Mouse (Mus musculus) intestine, embryonic 15.5 days (tissue): ENCODE data around the gene Lamtor2. TPM values are rescaled to one million over a fixed set of nuclear protein-coding genes. Genes with fewer than 3 reads are reported as not detected.

Experiments
- ATAC-seq: fragments of 200-750 bp; cut with Nextera tagmentation; 2 replicates; pipeline ENCODE4 v1.8.0; 2017; ENCODE audit warnings: moderate TSS enrichment, moderate library complexity
- H3K27ac ChIP-seq: fragments of 300-500 bp; sonication (generic); 2 replicates; pipeline ENCODE4 v1.5.1; 2015; ENCODE audit warnings: mild to moderate bottlenecking, inconsistent platforms
- H3K27me3 ChIP-seq: fragments of 300-500 bp; sonication (generic); replicated peaks from 2 replicates; pipeline ENCODE4 v1.6.1; 2015; ENCODE audit warnings: inconsistent platforms
- H3K36me3 ChIP-seq: fragments of 300-500 bp; sonication (generic); 2 replicates; pipeline ENCODE4 v1.6.1; 2015; ENCODE audit warnings: inconsistent platforms
- H3K4me1 ChIP-seq: fragments of 300-500 bp; sonication (generic); replicated peaks from 2 replicates; pipeline ENCODE4 v1.6.1; 2015; ENCODE audit warnings: inconsistent platforms
- H3K4me2 ChIP-seq: fragments of 300-500 bp; sonication (generic); replicated peaks from 2 replicates; pipeline ENCODE4 v1.6.1; 2015; ENCODE audit warnings: mild to moderate bottlenecking, inconsistent platforms
- H3K4me3 ChIP-seq: fragments of 300-500 bp; sonication (generic); replicated peaks from 2 replicates; pipeline ENCODE4 v1.5.1; 2015; ENCODE audit warnings: inconsistent platforms
- H3K9ac ChIP-seq: fragments of 300-500 bp; sonication (generic); 2 replicates; pipeline ENCODE4 v1.6.1; 2015; ENCODE audit warnings: inconsistent platforms
- H3K9me3 ChIP-seq: fragments of 300-500 bp; sonication (generic); 2 replicates; pipeline ENCODE4 v1.6.1; 2016; ENCODE audit warnings: inconsistent platforms
- WGBS: fragments of 180-500 bp; shearing (Covaris S2); methylation state at CpG from one replicate; pipeline ENCODE4 v1.1.7; 2015; 5-methylcytosine and 5-hydroxymethylcytosine counted together
- polyA plus RNA-seq: library from polyadenylated mRNA; unstranded; fragments of >200 nt; fragmentation: Nextera tagmentation; extraction: Ambion mirVana; gene quantifications from 2 replicates; pipeline ENCODE4 v1.2.1, GENCODE M21; 2015

Gene Lamtor2
- polyA plus RNA-seq, 1 experiment from 2014 or later, result 188 TPM

DNA sequence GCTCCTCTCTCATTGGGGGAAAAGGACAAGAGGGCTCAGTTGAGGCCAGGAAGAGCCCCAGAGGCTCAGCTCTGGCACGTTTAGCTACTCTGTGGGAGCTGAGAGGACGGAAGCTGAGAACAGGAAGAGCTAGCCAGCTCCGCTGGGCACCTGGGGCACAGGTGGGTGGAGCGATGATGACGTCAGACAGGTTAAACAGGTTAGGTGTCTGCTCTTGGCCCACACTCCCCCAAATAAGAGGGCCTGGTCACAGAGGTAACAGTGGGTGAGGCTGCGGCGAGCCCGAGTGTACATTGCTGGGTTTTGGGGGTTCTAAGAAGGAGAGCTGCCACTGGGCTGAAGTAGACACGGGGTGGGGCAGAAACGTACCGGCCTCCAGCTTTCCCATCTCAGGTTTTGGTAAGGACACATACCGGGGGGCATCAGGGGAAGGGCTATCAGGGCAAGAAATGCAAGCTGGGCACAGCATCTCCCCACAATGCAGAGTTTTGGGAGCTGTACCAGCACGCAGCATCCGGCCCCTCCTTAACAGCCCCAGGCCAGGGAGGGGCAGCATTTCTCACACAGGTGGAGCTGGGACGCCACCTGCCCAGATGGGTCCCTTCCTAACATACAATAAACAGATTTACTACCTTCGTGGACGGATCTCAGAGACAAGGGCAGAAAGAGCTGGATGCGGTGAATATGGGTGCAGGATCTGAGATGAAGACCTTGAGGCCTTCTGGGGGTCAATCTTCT lies 4.5 kb downstream of the Lamtor2 start, which contains the start of gene Rab25:
Gene Rab25 (minus strand): TSS at position 121 of the 738 bp plus-strand sequence.
- Histone ChIP-seq H3K27ac (peak within 1 kb of the TSS; percentile 48), H3K36me3 (no peaks in the 10 kb centered on the region), H3K9ac (peak within 1 kb of the TSS; percentile 16; the same call in 1 of the 2 replicates), H3K4me3 (peak within 1 kb of the TSS; percentile 24), H3K4me1 (peaks cover 19% of the 10 kb centered on the region; the same call in 1 of the 2 replicates), H3K27me3 (no peaks in the 10 kb centered on the region), H3K9me3 (no peaks in the 10 kb centered on the region), H3K4me2 (peak within 1 kb of the TSS; percentile 56)
- ATAC-seq, result peak; percentile 49
- 43% methylated on average over 18 of the region's 18 CpGs for WGBS

DNA sequence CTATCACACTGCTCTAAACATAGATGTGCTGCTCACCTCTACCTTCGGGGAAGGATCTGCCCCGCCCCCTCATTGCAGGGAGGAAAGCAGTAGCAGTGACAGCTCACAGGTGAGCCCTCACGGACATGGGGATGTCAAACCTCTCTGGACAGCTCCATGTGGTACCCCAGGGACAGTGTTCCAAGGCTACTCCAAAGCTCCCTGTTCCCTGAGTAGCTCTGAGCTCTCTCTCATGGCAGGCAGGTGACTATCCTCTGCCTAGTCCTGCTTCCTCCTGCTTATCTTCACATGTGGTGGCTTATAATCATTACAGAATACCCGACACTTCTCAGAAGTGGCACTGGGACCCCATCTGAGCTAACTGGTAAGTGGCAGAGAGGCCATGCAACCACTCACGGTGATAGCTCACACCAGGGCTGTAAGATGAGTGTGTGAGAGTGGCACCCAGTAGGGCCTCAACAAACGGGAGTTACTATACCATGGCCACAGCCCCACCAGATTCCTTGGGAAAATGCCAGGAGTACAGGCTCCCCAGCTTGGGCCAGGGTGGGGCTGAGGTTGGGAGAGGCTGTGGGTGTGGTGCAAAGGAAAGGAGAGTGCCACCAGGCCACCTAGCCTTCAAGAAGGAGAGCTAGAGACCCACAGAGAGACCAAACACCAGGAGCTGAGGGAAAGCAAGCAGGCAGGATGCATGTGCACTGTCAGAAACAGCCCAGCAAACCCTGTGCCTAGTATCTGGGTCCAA lies 6.0 kb downstream of the Lamtor2 start:
- Histone ChIP-seq H3K27ac (no peak overlapping the region), H3K27me3 (no peaks in the 10 kb centered on the region), H3K36me3 (no peaks in the 10 kb centered on the region), H3K9ac (0 out of 2 replicates have a peak overlapping the region, but pooled peaks have one; percentile 13), H3K9me3 (no peaks in the 10 kb centered on the region), H3K4me3 (no peak overlapping the region), H3K4me2 (peak overlapping the region; percentile 52), H3K4me1 (peaks cover 14% of the 10 kb centered on the region; the same call in 1 of the 2 replicates)
- ATAC-seq, result peak; percentile 26
- 60% methylated on average over 6 of the region's 6 CpGs for WGBS

DNA sequence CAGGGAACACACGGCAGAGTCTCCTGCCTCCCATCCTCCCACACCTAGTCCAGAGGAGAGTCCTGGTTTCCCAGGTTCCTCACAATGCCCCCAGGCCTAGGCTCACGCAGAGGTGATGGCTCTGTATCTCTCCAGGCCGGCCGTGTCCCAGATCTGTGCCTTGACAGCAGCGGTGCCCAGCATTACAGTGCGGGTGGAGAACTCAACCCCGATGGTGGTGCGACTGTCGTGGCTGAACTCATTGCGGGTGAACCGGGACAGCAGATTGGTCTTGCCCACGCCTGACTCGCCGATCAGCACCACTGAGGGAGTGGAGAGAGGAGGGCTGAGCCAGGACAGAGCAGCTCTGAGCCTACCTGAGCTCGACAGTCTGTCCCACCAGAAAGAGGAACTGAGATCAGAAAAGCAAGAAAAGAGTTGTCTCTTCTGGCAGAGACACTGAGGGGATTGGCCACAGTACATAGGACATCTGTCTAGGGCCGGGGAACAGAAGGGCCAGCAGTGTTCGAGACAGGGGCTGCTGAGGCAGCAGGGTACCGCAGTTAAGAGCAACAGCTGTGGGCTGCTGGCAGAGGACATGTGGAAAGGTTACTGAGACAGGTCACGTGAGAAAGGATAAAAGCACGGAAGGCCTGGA lies 7.8 kb downstream of the Lamtor2 start:
- no peak for ATAC-seq
- Histone ChIP-seq H3K4me3 (no peak overlapping the region), H3K9ac (no peak overlapping the region), H3K36me3 (no peaks in the 10 kb centered on the region), H3K4me1 (peaks cover 10% of the 10 kb centered on the region; the same call in 1 of the 2 replicates), H3K27ac (no peak overlapping the region), H3K9me3 (no peaks in the 10 kb centered on the region), H3K27me3 (no peaks in the 10 kb centered on the region), H3K4me2 (no peak overlapping the region)
- 66% methylated on average over 20 of the region's 20 CpGs for WGBS

DNA sequence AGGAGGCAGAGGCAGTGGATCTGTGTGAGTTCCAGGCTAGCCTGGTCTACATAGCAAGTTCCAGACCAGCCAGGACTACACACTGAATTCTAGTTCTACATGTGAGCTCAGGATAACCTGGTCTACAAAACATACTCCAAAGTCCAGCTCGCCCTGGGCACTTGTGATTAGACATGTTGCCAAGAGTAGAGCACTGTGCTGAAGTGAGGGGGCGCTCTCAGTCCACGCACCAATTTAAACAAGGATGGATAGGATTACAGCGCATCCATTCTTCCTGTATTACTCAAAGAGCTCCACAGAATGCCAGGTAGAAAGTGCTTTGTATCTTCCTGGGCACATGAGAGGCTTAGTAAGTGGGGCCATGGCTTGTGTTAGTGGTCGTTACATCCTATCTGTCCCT lies 8.4 kb downstream of the Lamtor2 start:
- no peak for ATAC-seq
- Histone ChIP-seq H3K9ac (no peak overlapping the region), H3K4me3 (no peak overlapping the region), H3K36me3 (no peaks in the 10 kb centered on the region), H3K27ac (no peak overlapping the region), H3K4me1 (peaks cover 10% of the 10 kb centered on the region; the same call in 1 of the 2 replicates), H3K9me3 (no peaks in the 10 kb centered on the region), H3K27me3 (no peaks in the 10 kb centered on the region), H3K4me2 (no peak overlapping the region)
- WGBS, result 46% methylated on average over 5 of the region's 5 CpGs

DNA sequence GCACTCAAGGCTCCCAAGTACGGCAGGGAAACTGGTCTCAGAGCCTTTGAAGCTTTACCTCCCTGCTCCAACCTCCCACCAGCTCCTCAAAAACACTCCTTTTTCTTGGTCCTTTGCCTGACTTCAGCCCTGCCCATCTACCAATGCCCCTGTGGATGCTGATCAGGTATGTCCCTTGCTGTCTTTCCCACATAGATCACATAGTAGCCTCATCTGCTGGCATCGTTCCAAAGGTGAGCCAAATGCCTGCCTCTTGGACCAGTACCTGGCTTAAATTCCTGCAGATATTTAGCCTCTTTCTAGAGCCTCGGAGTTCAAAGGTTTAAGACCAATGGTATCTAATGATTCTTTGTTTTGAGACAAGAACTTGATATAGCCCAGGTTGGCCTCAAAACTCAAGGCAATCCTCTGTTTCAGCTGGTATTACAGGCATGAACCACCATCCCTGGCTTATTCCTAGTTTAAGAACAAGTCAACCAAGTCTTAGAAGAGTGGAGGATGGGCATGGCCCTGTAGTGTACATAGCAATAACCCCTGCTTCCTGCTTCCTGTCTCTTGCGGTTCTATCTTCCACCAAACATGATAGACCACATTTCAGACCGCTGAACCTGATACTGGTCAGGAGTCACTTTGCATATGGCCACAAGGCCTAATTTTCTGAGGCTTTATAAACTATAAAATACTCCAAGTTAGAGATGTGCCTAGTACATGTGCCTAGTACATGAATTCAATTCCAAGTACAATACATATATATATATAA lies 9.0 kb downstream of the Lamtor2 start:
- Histone ChIP-seq H3K9me3 (no peaks in the 10 kb centered on the region), H3K27me3 (no peaks in the 10 kb centered on the region), H3K4me2 (no peak overlapping the region), H3K27ac (no peak overlapping the region), H3K36me3 (peaks cover under 1% of the 10 kb centered on the region; the same call in 1 of the 2 replicates), H3K4me3 (no peak overlapping the region), H3K9ac (no peak overlapping the region), H3K4me1 (peaks cover 13% of the 10 kb centered on the region)
- 63% methylated on average over 5 of the region's 5 CpGs for WGBS
- no peak for ATAC-seq

DNA sequence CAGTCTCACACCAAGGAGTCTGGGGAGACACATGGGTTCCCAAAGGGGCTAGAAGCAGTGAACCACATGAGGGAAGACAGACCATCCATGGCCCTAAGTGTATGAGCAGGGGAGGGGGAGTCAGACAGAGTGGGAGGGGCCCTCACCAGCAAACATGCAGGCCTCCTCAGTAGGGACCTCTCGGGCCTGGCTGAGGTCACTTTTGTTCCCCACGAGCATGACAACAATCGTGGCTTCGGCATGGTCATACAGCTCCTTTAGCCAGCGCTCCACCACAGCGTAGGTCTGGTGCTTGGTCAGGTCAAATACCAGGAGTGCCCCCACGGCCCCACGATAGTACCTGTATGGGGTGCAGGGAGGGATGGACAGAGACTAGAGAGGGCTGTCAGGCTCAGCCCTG lies 9.7 kb downstream of the Lamtor2 start:
- no peak overlapping the region for H3K4me2 ChIP-seq
- H3K27me3 ChIP-seq, result no peaks in the 10 kb centered on the region
- no peak overlapping the region for H3K27ac ChIP-seq
- H3K36me3 ChIP-seq, result peaks cover 7% of the 10 kb centered on the region; the same call in 1 of the 2 replicates
- H3K9ac ChIP-seq, result no peak overlapping the region
- H3K4me1 ChIP-seq, result peaks cover 16% of the 10 kb centered on the region
- no peaks in the 10 kb centered on the region for H3K9me3 ChIP-seq
- no peak overlapping the region for H3K4me3 ChIP-seq
- ATAC-seq, result no peak
- WGBS, result 87% methylated on average over 8 of the region's 8 CpGs

DNA sequence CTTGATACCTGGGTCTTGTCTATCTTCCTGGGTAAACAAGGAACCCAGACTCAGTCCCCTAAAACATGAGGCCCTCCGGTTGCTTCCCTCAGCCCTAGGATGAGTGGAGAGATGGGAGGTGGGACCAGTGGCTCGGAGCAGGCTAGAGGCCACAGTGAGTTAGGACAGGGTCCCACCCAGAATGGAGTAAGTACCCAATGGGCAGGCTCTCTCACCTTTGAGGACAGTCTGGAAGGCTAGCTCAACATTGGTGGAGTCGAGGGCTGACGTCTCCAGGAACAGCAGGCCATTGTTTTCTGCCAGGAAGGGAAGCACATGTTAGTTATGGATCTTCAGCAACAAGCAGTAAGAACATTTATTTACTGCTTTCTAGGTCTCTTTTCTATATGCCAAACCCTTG lies 10.4 kb downstream of the Lamtor2 start:
- Histone ChIP-seq H3K4me2 (no peak overlapping the region), H3K27me3 (no peaks in the 10 kb centered on the region), H3K36me3 (peaks cover 9% of the 10 kb centered on the region), H3K4me3 (no peak overlapping the region), H3K9me3 (no peaks in the 10 kb centered on the region), H3K27ac (no peak overlapping the region), H3K4me1 (peaks cover 20% of the 10 kb centered on the region), H3K9ac (no peak overlapping the region)
- no peak for ATAC-seq
- WGBS, result 58% methylated on average over 4 of the region's 4 CpGs

DNA sequence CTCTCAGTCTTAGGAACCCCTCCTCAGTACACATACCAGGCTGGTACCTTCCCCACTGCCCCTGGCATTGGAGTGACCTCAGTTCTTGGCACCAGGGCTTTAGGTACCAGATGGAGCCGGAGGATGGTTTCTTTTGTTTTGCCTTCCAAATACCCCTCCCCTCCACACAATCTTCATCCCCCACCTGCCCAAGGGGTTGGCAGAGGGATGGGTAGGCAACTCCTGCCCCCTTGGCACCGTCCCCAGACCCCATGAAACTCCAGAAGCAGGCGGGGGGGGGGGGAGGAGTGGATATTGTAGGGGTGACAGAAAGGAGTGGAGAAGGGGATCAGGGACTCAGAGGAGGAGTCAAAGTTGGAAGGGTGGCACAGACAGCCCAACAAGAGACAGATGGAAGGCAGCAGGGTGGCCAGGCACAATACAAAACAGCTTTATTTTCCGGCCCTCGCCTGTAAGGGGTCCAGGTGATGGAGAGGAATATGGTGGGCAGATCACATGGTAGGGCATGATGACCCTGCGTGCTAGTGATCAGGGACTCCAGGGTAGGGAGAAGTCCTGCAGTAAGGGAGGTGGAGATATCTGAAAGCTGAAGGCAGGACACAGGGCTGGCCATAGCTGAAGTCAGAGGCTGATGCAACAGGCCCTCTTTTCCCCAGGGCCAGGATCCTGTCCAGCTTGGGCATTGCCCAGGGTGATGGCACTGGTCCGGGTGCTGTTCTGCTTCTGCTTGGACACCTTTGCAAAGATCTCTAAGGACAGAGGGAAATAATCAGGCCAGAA lies 11.1 kb downstream of the Lamtor2 start:
- WGBS, result 72% methylated on average over 7 of the region's 7 CpGs
- no peaks in the 10 kb centered on the region for H3K27me3 ChIP-seq
- no peak overlapping the region for H3K4me2 ChIP-seq
- no peak overlapping the region for H3K27ac ChIP-seq
- ATAC-seq, result no peak
- peaks cover 14% of the 10 kb centered on the region for H3K36me3 ChIP-seq
- no peak overlapping the region for H3K4me3 ChIP-seq
- H3K9ac ChIP-seq, result no peak overlapping the region
- peaks cover 22% of the 10 kb centered on the region for H3K4me1 ChIP-seq
- H3K9me3 ChIP-seq, result no peaks in the 10 kb centered on the region

DNA sequence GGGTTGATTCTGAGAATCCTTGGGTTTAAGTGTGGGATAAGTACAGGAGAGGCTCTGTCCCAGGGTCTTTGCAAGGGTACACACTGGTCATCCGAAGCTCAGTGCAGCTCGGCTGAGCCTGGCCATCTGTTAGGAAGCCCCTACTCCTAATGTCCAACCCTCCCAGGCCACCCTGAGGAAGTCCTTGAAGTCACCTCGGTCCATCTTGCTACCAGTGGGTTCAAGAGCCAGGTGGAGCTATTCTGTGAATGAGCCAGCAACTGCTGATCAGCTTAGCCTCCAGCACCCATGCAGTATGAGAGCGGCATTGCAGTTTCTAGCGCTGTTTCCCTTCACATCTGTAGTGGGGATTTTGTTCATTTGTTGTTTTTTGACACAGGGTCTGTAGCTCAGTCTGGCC lies 12.8 kb downstream of the Lamtor2 start:
- Histone ChIP-seq H3K36me3 (peaks cover 22% of the 10 kb centered on the region), H3K4me3 (no peak overlapping the region), H3K9me3 (no peaks in the 10 kb centered on the region), H3K9ac (no peak overlapping the region), H3K27ac (no peak overlapping the region), H3K4me2 (no peak overlapping the region), H3K27me3 (no peaks in the 10 kb centered on the region), H3K4me1 (peaks cover 37% of the 10 kb centered on the region)
- 68% methylated on average over 5 of the region's 5 CpGs for WGBS
- ATAC-seq, result no peak

DNA sequence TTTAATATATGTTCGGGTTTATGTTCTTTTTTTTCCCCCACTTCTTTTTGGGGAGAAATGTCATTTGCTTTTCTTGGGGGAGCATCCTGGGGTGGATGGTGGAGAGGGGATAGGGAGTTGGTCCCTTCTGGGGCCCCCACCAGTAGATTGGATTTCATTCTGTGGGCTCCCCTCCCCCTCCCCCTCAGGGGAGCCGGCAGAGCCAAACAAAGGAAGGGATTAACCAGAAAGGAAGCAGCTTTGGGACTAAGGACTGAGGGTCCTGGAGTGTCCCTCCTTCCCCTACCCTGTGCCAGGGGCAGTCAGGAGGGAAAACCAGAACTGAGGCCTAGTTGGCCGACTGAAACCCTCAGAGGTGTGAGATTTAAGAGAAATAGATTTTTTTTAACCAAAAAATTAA lies 13.5 kb downstream of the Lamtor2 start:
- Histone ChIP-seq H3K27me3 (no peaks in the 10 kb centered on the region), H3K36me3 (peaks cover 22% of the 10 kb centered on the region), H3K4me2 (no peak overlapping the region), H3K27ac (no peak overlapping the region), H3K4me1 (peaks cover 44% of the 10 kb centered on the region), H3K9ac (no peak overlapping the region), H3K9me3 (no peaks in the 10 kb centered on the region), H3K4me3 (no peak overlapping the region)
- 35% methylated on average over 3 of the region's 3 CpGs for WGBS
- ATAC-seq, result no peak
